Mouse (Mus musculus) small intestine, adult 2 months (tissue): Measurements from ENCODE around the gene Patj.

Experiments used
- CTCF ChIP-seq: fragments of 200-500 bp; IDR thresholded peaks from 2 replicates; pipeline ENCODE4 v1.5.1; 2012; ENCODE audit warnings: low read depth, mild to moderate bottlenecking, control low read depth, inconsistent platforms, low read length, moderate library complexity, mixed read lengths; ENCODE audit not compliant: insufficient replicate concordance, insufficient read length; ENCODE audit errors: extremely low read depth
- POLR2A ChIP-seq: fragments of 200-500 bp; IDR thresholded peaks from 2 replicates; pipeline ENCODE4 v1.6.1; 2012; ENCODE audit warnings: low read depth, mild to moderate bottlenecking, control low read depth, inconsistent platforms, low read length, moderate library complexity

DNA sequence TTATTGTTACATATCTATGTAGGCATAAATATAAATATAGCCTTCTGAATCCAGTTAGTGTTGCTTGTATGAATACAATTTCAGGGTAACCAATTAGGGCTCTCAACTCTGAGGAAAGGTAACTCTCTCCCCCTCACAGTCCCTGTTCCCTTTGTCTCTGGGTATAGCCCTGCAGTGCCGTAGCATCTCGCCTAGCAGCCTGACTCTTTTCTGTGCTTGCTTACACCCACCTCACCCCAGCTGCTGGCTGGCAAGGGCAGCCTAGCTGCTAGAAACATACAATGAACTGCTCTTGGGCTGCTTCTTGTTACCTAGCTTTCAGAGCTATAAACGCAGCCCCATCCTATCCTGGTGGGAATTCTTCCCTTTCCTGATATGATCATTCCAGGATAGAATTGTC is 147.4 kb downstream of the Patj start:
- no peak for TF ChIP-seq CTCF
- no peak for TF ChIP-seq POLR2A
